Mouse (Mus musculus) mouse trophoblast stem cell (cell line): Measurements from ENCODE around the gene Gm11567.
"Not testable (repeated sequence)": the region's sequence is repeated elsewhere in the genome, so short reads cannot be mapped to it uniquely, and the experiment has no call there.

Experiments used
- in situ Hi-C, 2 experiments: fragments of 300-500 bp; cut with MseI, MboI; formaldehyde crosslinking; loops; 2 replicates in 1 of 2; 3 replicates in 1 of 2; pipeline ENCODE4 v1.15.1; 2025

The Gm11567 gene

GRCm38 (mm10) chr11:99878887-99879286 is at the start of gene Gm11567:
Gene Gm11567 (plus strand): TSS chr11:99879187.
- in situ Hi-C loops, result not testable (repeated sequence)

GRCm38 (mm10) chr11:99837966-99838365 is 41.0 kb upstream of the Gm11567 start, which contains the start of gene 2300003K06Rik:
Gene 2300003K06Rik (minus strand): TSS chr11:99838066.
- in situ Hi-C loops, result no loop called here

GRCm38 (mm10) chr11:99842185-99842584 is 36.8 kb upstream of the Gm11567 start:
- in situ Hi-C loops, result loop anchor here in 1 of 2 experiments (10.0 kb wide), 1 partner anchor 47 kb away; the partner anchor contains the start of genes Gm11569 and Gm11596

- in situ Hi-C loops, result loop anchor here in 1 of 2 experiments (10.0 kb wide), 1 partner anchor 52 kb away; the partner anchor contains the start of genes Gm11569 and Gm11596
Measured at GRCm38 (mm10) chr11:99846746-99847145, 32.2 kb upstream of the Gm11567 start.

GRCm38 (mm10) chr11:99851508-99851907 is 27.5 kb upstream of the Gm11567 start, which contains the start of gene Krtap4-16:
Gene Krtap4-16 (minus strand): TSS chr11:99851608.
- in situ Hi-C loops, result loop anchor here in 1 of 2 experiments (10.0 kb wide), 1 partner anchor 77 kb away; the partner anchor contains the start of gene Gm11595

GRCm38 (mm10) chr11:99854121-99854520 is 24.9 kb upstream of the Gm11567 start:
- in situ Hi-C loops, result loop anchor here in 1 of 2 experiments (10.0 kb wide), 1 partner anchor 79 kb away; the partner anchor contains the start of gene Gm11595

- in situ Hi-C loops, result loop anchor here in 1 of 2 experiments (10.0 kb wide), 1 partner anchor 83 kb away; the partner anchor contains the start of gene Gm11595
Measured at GRCm38 (mm10) chr11:99857617-99858016, 21.4 kb upstream of the Gm11567 start, which contains the start of gene Gm11568. Gene Gm11568 (plus strand): TSS chr11:99857917.

GRCm38 (mm10) chr11:99858761-99859160 is 20.2 kb upstream of the Gm11567 start:
- in situ Hi-C loops, result loop anchor here in 1 of 2 experiments (10.0 kb wide), 1 partner anchor 84 kb away; the partner anchor contains the start of gene Gm11595

GRCm38 (mm10) chr11:99864176-99864575 is 14.8 kb upstream of the Gm11567 start, which contains the start of gene Gm11559:
Gene Gm11559 (plus strand): TSS chr11:99864476.
- in situ Hi-C loops, result not testable (repeated sequence)

- in situ Hi-C loops, result not testable (repeated sequence)
Measured at GRCm38 (mm10) chr11:99873089-99873488, 5.9 kb upstream of the Gm11567 start, which contains the start of gene Krtap9-1. Gene Krtap9-1 (plus strand): TSS chr11:99873389.

- in situ Hi-C loops, result no loop called here
Measured at GRCm38 (mm10) chr11:99907620-99908019, 28.6 kb downstream of the Gm11567 start, which contains the start of gene Krtap31-1. Gene Krtap31-1 (plus strand): TSS chr11:99907920.

GRCm38 (mm10) chr11:99914451-99914850 is 35.5 kb downstream of the Gm11567 start, which contains the start of gene Gm11565:
Gene Gm11565 (plus strand): TSS chr11:99914751.
- in situ Hi-C loops, result no loop called here
